Mouse (Mus musculus): ENCODE data around the gene Pcid2. TPM values are rescaled to one million over a fixed set of nuclear protein-coding genes. Genes with fewer than 3 reads are reported as not detected.
"Not testable (repeated sequence)": the region's sequence is repeated elsewhere in the genome, so short reads cannot be mapped to it uniquely, and the experiment has no call there.

The Pcid2 gene
- total RNA-seq, 2 experiments from 2014 or later: 26.2 to 29.4 TPM

DNA sequence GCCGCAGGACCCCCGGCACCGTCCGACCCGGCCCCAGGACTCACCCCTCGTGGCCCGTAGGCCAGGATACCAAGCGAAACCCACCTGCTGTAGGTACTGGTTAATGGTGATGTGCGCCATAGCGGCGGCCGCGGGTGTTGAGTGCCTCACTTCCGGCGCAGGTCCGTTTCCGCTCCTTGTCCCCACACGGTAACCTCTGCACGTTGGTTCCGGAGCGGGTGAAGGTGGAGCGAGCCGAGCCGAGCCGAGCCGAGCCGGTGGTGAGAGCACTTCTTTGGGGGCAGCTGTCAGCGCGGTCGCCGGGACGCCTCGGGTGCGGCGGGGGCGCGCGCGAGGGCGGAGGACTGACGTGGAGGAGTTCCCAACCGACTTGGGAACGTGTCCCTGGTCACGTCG, 570 bp downstream of the Pcid2 start:
- DNase-seq (ENCODE audit: low spot score in 2 of 2): peak; percentile 83 to 92

DNA sequence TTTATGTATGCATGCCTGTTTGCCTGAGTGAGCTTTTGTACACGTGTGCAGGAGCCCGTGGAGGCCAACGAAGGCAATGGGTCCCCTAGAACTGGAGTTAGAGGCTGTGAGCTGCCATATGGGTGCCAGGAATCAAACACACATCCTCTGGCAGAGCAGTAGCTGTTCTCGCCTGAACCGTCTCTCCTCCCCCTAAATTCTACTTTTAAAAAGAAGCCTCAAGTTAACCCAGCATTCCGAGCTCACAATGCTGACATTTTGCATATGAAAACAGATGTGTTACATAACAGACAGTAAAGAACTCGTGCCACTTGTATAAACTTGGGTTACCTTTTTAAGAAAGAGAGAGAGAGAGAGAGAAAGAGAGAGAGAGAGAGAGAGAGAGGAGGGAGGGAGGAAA, 27.7 kb downstream of the Pcid2 start:
- DNase-seq (ENCODE audit: low spot score in 2 of 2): no peak

DNA sequence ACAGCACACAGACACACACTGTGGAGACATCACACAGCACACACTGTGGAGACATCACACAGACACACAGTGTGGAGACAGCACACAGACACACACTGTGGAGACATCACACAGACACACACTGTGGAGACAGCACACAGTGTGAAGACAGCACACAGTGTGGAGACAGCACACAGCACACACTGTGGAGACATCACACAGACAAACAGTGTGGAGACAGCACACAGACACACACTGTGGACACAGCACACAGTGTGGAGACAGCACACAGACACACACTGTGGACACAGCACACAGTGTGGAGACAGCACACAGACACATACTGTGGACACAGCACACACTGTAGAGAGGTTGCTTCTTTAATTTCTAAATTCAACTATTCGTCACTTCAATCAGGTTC, 29.7 kb downstream of the Pcid2 start:
- not testable (repeated sequence) for DNase-seq (ENCODE audit: low spot score in 2 of 2)

DNA sequence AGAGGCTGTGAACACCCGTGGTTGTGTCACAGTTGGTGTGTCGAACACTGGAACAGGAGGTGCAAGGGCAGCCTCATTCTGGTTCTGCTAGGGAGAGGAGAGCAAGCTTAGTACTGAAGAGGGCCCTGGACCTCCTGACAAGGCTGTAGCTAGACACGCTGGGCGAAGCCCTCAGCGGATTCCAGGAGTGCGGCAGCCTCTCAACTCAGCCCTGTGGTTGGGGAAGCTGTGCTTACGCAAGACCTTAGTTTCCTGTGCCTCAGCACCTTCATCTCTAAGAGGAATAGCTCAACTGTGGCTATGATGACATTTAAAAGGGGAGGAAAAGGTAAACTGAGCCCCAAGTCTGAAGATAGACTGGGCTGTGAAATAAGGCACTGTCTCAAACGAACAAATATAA, 30.2 kb downstream of the Pcid2 start:
- no peak for DNase-seq (ENCODE audit: low spot score in 2 of 2)

DNA sequence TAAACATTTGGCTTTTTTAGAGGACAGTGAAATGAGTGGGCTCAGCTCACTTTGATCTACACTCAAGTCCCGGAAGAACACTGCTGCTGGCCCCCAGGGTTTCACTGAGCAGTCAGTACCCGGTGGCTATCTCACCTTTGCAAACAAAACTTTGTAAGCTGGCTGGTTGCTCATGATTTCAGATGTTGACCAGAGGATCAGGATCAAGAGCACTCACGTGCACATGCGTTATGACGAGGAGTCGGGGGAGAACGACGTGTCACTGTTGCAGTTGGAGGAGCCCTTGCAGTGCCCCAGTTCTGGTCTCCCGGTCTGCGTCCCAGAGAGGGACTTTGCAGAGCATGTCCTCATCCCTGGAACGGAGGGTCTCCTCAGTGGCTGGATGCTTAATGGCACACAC, 32.0 kb downstream of the Pcid2 start:
- no peak for DNase-seq (ENCODE audit: low spot score in 2 of 2)

DNA sequence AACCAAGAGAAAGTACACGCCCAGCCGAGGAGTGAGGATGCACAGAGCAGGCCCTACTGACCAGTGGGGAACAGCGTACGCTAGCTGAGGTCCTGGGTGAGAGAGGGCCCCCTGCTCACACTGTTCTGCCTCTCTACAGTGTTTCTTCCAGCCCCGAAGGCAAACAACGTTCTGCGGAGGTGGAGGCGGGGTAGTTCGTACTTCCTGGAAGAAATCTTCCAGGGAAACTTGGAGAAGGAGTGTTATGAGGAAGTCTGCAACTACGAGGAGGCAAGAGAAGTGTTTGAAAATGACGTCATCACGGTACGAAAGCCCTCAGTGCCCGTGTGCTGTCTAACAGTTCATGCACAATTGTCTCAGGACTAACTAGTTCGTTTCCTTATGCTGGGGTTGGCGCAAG, 42.1 kb downstream of the Pcid2 start:
- DNase-seq (ENCODE audit: low spot score in 2 of 2): no peak

DNA sequence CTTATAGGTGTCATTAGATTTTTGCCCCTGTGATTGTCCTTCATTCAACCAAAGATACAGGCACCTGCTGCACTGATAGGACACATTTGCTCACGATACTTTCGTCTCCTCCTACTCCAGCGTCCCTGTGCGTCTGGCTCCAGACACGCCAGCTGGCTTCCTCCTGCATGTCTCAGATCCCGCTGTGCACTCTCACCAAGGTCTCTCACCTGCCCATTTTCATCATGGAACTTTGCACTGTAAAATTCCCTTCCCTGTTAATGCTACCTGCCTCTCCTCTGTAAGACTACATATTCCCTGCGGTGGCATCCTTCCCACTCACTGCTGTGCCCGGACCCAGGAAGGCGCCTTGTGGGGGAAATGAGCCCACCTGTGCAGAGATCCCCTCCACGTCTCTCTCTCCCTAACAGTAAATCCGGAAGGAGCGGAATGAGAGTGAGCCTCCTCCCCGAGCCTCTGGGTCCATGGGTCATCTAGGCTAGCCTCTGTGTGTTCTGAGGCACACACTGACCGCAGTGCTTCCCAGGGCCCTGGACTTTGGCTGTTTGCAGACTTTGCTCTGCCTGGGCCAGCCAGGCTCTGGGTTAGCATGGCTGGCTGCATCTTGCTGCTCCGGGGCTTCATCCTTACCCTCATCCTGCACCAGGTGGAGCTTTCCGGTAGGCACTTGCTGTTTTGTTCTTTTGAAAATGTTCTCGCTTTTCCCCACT, 44.7 kb downstream of the Pcid2 start, which contains the start of gene Proz:
Gene Proz (plus strand): TSS at position 474 of the 710 bp plus-strand sequence.
- DNase-seq (ENCODE audit: low spot score in 2 of 2): no peak

DNA sequence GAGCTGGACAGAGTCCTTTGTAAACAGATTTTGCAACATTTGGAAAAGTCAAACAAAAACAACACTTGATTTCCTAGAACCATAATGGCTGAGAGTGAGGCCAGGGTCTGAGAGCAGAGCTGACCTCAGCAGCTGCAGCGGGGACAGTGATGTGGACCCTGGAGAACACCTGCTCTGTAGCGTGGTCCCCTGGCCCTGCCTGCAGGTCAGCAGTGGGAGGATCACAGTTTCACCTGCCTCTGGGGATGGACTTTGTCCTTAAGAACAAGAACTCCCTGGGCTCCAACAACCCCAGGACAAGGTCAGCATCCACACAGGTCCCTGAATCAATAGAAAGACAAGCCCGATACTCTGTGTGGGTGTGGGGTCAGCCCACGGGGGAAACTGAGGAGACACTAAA, 47.9 kb downstream of the Pcid2 start:
- no peak for DNase-seq (ENCODE audit: low spot score in 2 of 2)

DNA sequence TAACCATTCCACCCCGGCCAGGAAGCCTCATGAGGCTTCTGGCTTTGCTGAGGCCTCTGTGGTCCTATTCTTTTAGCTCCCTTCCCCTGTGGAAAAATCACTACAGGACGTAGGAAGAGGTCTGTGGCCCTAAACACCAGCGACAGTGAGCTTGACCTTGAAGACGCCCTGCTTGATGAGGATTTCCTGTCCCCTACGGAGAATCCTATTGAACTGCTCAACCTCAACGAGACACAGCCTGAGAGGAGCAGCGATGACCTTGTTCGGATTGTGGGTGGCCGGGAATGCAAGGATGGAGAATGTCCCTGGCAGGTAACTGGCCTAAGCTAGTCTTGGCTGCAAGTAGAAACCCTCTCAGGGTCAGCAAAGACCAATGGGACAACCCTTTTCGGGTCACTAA, 54.7 kb downstream of the Pcid2 start:
- DNase-seq (ENCODE audit: low spot score in 2 of 2): no peak

DNA sequence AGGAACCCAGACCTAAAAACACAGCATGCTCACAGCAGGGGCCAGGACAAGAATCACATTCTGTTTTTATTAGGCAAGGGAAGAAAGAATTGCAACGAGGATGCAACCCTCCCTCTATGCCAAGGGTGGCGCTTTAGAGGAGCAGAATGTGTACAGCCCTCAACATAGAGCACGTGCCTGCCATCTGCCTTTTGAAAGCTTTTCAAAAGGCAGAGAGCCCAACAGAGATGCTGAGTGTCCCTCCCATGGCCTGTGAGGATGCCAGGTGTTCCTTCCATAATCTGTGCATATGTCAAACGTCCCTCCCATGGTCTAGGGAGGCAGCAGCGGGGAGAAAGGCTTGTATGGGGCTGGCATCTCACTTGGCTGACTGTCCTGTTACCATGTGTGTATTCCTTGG, 57.6 kb downstream of the Pcid2 start:
- DNase-seq (ENCODE audit: low spot score in 2 of 2): no peak

DNA sequence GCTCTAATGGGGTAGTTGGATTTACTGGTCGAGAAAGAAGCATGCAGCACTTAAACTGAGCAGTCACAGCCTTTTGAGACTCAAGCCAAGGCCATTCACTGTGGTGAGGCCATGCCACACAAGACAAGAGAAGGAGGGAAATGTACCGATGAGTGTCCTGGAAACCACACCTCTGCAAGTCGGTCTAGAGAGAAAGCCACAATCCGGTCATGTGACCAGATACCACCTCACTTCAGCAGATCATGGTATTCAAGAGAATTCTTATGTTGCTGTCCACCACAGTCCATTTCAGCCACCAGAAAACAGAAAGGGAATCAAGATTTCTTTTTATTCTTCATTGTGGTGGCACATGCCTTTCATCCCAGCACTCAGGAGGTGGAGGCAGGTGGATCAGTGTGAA, 63.8 kb downstream of the Pcid2 start:
- no peak for DNase-seq (ENCODE audit: low spot score in 2 of 2)

DNA sequence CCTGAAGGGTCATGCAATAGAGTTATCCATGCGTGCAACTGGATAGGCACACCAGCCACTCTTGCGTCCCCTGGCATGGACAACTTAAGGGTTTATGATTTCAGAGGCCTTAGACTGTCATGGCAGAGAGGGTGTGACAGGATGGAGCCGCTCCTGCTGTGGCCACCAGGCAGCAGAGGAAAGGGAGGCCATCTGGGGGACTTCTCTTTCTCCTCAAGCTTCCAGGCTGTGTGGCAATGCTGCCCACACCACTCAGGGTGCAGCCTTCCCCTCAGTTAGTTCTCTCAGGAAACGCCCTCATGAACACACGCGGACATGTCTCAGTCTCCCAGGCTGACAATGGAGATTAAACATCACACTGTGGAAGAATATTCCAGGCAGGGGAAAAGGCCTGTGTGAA, 66.2 kb downstream of the Pcid2 start:
- DNase-seq (ENCODE audit: low spot score in 2 of 2): no peak

DNA sequence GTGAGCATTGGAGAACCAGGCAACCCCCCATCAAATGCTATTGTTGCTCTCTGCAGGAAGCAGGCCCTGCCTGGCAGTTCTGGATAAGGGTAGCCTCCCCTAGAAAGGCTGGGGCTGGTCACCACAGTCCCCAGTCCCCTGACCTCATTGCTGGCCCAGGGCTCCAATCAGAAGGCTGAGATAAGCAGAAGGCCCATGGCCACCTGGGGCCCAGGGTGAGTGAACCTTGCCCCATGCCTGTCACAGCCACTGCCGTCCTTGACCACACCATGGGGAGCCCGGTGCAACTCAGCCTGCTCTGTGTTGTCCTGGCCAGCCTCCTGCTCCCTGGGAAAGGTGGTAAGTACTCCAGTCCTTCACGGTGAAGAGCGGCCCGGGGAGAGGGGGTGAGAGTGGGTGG, 67.7 kb downstream of the Pcid2 start:
- no peak for DNase-seq (ENCODE audit: low spot score in 2 of 2)

DNA sequence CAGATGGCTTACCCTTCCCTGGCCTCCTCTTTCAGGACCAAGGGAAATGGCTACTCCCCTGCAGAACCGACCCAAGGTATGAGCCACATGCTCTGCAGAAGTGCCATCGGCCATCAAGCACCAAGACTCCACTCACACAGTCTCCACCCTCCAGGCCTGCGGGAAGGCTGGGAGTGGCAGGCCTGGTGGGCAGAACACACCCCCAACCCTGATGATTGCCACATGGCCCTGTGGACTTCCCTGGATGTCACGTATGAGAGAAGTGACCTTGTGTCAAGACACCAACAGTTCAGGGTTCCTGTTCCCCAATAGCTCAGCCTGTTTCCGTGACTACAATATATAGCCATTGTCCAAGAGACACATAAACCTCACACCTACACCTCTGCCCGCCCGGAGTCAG, 68.2 kb downstream of the Pcid2 start, which contains the start of gene F10:
Gene F10 (plus strand): TSS at position 294 of the 400 bp plus-strand sequence.
- DNase-seq (ENCODE audit: low spot score in 2 of 2): no peak

DNA sequence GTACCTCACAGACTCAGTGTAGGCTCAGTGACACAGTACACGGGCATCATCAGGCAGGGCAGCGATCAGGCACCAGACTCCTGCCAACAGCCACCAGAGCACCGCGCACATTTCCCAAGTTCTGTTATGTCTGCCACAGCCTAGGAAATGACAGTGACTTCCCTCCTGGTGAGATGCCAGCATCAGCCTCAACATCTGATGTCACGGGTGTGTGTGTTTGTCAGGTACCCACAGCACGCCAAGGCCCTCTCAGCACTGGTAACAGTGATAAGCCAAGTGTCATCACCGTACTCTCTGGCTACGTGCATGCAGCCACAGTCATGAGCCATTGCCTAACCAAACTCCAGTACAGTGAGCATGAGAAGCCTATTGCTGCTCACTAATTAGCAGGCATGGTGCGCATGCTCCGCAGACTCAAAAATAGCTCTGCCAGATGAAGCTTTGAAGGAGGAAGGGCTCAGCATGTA, 68.9 kb downstream of the Pcid2 start:
- DNase-seq (ENCODE audit: low spot score in 2 of 2): peak; percentile 45 to 79

DNA sequence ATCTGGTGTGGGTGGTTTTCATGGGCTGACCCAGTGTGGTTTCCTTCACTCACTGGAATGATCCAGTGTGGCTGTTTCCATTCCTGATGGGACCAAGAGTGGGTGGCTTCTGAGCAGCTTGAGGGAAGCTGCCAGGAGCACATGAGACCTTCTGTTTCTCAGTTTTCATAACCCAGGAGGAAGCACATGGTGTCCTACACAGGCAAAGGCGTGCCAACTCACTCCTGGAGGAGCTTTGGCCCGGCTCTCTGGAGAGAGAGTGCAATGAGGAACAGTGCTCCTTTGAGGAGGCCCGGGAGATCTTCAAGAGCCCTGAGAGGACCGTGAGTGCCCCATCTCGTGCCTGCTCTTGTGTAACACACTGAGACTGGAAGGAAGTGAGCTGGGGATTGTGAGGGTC, 76.8 kb downstream of the Pcid2 start:
- peak; percentile 57 to 78 for DNase-seq (ENCODE audit: low spot score in 2 of 2)

DNA sequence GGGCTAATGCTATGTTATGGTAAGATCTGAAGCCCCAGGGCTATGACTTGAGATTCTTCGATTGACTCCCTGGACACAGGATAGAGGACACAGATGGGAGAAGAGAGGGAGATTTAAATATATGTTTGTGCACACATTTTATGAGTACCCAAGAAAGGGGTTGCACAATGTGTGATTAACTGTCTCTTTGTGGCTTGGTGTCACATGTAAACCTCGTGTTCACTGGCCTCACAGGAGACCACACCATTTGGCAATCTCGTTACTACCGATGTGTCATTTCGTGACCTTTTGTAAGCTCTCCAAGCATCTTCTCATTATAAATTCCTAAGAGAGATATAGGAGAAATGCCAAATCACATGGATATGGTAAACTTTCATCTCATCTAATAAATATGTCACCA, 77.6 kb downstream of the Pcid2 start:
- no peak for DNase-seq (ENCODE audit: low spot score in 2 of 2)

Small RNAs within 50 kb of the gene (microRNA-seq; reads per million reads assigned to microRNA genes)
- 0 reads per million in 2 experiments for gene Mir7065

Other genes starting within 250 kb of the Pcid2 start
- 100 to 1,000 TPM; 212 to 231 TPM for gene Mcf2l, start 231.7 kb downstream of the Pcid2 start, total RNA-seq (2021)
- gene F7, start 79.4 kb downstream of the Pcid2 start, total RNA-seq (2021): under 1 TPM; 0.18 to 0.22 TPM
- not detected for gene F10, start 68.2 kb downstream of the Pcid2 start, total RNA-seq (2021)
- gene Proz, start 44.5 kb downstream of the Pcid2 start, total RNA-seq (2021): not detected
- gene Cul4a, start 162 bp upstream of the Pcid2 start, total RNA-seq (2021): 10 to 100 TPM; 58.1 to 59.3 TPM
- gene Lamp1, start 53.7 kb upstream of the Pcid2 start, total RNA-seq (2021): 100 to 1,000 TPM; 275 to 276 TPM
- 1 to 10 TPM; 3.6 to 3.7 TPM for gene Grtp1, start 95.2 kb upstream of the Pcid2 start, total RNA-seq (2021)
- 1 to 10 TPM in 1 of 2 experiments, under 1 TPM in 1; 0.74 to 1.8 TPM for gene Adprhl1, start 148.7 kb upstream of the Pcid2 start, total RNA-seq (2021)
- 10 to 100 TPM; 39.4 to 39.9 TPM for gene Dcun1d2, start 182.7 kb upstream of the Pcid2 start, total RNA-seq (2021)
- gene Tmco3, start 182.7 kb upstream of the Pcid2 start, total RNA-seq (2021): 10 to 100 TPM; 44.3 to 47.1 TPM
- gene Tfdp1, start 233.3 kb upstream of the Pcid2 start, total RNA-seq (2021): 10 to 100 TPM; 57.6 to 58.0 TPM